Mouse (Mus musculus): Measurements from ENCODE around the gene Pdik1l.
A peak's percentile ranks its signal among the peaks of the same experiment; 100 is the strongest.

The Pdik1l gene

DNA sequence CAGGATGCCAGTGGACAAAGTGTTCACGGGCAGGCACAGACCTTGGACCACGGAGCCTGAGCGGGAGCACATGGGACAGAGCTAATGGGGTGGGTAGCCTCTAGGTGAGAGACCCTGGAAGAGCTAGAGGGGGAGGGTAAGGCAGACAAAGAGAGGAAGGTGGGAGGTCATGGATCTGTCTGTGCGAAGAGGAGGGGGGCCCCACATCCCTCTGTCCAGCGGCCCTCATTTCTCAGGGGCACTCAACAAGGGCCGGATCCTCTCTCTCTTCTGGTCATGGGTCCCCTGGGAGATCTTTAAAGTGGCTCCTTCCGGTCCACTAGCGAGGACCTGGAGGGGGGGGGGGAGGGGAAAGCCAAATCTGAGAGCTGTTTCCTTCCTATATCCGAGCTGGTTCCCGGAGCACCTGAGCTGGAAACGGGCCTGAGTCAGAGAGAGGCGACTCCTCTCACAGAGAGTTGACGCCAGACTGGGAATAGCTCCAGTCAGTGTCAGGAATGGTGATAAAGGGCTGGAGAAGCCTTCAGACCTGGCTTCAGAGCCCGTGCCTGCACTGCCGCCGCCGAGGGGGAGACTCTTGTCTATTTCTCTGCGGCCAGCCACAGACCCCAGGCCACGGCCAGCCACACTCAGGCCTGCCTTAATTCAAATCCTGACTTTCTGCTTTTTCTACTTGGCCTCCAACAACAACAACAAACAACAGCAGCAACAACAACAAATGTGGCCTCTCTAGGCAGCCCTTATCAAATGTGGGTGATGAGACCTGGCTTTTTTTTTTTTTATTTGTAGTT is 31.1 kb downstream of the Pdik1l start:
- DNase-seq, result no peak

DNA sequence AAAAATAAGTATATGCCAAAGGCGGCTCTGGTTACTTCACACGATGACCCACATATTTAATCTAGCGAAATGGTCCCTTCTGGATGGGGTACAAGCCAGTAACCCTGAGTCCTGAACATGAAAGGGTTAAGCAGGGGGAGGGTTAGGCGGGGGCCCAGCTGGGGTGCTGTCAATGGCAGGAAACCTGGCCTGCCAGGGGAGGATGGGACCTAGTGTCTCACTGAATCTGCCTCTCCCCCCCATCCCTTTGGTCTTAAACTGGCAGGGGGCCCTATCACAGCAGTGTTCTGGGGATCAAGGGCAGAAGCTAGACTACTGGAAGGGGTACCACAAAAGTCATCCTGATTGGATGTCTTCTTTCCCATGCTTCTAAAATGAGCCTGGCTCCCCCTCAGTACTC is 31.8 kb downstream of the Pdik1l start:
- DNase-seq, result no peak

DNA sequence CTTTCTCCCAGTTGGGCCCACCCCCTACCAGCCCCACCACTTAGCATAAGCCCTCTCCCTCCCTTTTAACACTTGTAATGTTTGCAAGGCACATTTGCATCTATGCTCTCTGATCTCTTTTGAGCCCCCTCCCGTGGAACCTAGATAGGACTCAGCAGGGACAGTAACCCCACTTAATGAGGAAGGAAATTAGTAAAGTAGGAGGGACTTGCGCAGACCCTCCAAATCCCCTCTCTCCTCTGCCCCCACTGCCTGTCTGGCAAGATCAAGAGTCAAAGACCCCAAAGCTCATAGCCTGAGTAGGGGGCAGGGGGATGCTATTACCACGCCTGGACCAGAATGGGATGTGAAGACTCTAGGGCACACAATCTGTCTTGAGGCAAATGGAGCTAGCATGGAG is 32.9 kb downstream of the Pdik1l start:
- no peak for DNase-seq

DNA sequence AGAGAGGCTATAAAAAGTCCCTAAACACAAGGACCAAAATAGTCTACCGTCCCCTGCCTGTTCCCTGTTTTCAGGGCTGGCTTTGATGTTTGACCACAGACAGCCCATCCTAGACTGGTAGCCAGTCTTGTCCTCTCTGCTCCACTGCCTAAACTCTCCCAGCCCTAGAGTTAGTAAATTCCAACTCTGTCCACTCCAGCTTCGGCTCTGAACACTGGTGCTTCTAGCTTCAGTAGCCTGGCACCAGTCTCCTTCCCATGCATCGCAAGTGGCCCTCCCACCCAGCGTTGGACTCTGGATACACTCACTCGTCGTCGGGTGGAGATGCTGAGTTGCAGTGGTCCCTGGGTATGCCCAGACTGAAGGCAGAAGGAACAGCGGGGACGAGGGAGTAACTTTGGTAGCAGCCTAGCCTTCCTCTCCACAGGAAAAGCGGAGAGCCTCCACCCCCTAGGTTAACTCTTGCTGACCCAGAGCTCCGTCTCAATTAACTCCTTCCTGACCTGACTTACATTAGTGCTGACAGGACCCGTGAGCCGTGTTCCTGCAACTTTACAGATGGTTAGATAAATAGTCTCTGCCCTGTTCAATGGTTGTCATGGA is 33.9 kb downstream of the Pdik1l start, which contains the start of gene Grrp1:
Gene Grrp1, minus strand, starts transcription at position 385 of the 603 bp plus-strand sequence.
- DNase-seq, result no peak

DNA sequence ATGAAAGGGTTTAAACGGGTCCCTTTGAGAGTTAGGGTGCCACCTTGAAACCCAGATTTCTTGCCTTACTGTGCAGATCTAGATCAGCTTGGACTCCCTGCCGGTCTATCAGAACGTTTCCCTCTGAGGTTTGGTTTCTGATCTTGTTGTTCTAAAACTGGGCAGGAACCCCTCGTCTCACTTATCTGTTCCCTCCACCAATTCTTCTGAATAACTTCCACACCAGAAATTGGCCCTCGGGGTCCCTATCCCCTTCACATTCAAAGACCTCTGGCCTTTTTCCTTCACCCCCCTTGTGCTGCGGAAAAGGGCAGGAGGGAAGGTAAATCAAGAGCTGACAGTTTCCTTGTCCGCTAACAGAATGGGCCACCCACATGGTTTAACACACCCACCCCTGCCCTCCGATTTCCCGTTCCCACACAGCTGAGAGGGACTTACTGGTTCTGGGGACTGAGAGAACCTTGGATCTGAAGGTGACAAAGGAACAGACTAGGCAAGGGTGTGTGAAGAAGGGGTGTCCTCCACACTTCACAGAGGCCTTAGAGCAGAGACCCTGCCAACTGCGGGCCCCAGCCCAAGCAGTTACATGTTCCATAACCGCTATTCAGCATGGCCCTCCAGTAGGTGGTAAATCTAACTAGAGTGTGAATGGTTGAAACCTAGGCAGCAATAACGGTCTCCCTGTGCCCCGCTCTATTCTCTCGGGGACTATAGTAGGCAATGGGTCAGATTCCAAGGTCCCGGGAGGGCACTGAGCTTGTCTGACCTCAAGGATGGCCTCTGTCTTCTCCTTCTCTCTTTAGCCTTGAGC is 34.6 kb downstream of the Pdik1l start:
- no peak for DNase-seq

DNA sequence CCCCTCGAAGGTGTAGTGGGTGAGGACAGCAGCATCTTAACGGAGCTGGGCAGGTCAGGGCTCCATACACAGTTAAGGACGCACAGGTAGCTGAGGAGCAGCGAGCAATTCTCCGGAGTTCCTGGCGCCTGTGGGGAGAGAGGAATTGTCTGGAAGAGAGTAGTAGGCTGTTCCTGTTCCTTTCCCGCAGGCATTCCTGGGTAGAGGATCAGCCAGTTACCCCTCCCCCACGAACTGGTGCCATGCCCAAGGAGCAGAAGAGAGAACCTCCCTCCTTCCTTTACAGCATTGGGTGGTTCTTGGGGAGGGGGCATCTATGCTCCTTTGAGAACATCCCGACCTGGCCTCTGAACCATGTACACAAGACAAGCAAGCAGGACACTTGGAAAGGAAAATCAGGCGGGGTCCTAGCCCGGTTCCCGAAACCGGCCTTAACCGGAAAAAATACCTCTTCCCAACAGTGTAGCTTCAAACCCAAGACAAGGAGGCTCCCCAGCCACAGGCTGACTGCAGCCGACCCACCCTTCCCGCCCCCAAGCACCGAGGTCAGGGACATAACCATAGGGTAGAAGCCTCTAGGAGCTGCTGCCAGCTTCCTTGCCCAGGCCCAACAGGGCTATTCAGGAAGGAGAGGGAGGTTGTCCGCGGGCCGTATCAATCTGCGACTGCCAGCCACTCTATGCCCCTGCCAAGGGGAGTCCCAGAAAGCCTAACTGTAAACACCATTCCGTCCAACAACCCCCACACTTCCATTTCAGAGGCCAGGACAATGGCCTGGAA is 35.4 kb downstream of the Pdik1l start:
- DNase-seq, result no peak

DNA sequence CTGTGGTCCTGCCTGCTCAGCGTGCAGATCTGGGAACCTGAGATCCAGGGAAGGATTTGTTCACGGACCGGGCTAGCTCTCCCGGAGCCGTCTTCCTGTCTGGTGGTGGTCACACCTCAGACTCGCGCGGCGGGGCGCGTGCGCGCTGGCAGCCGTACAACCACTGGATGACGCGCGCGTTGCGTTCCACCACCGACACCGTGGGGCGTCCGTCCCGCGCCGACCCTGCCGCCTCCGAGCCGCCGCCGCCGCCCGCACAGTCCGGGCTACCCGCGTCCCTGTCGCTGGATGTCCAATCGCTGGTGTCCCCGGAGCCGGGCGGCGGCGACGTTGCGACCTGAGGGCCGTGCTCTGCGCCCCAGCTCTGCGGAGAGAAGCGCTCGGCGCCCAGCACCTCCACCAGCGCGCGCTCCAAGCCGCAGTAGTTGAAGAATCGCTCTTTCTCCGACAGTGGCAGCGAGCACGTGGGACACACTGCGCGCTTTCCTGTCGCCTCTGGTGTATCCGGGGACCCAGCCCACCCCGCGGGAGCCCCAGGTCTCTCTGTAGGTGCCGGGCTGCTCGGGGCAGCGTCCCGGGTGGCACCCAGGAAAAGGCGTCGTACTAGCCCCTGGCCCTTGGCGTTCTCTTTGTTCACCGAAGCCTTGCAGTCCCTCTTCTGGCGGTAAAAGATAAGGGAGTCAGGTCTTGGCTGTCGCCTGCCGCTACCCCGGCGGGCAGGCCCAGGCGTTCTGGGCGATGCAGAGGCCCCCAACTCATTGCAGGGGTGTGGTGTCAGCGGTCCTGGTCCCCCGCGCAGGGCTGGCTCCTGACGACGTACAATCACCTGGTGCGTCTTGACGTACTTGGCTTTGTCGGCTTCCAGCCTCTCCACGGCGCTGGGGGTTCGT is 36.2 kb downstream of the Pdik1l start:
- DNase-seq, result no peak

DNA sequence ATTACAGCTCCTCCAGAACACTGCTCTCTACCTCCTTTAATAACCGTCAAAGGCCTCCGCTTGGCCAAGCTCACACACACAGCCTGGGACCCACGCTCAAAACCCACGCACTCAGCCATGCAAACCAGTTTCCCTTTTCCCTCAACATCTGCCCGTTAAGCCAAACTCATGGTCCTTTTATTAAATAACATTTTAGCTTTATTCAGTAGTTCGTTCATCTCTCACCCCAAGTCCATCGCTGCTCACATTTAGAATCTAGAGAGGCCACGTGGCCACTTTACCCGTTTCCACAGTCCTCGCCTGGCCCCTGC is 36.8 kb downstream of the Pdik1l start:
- no peak for DNase-seq

DNA sequence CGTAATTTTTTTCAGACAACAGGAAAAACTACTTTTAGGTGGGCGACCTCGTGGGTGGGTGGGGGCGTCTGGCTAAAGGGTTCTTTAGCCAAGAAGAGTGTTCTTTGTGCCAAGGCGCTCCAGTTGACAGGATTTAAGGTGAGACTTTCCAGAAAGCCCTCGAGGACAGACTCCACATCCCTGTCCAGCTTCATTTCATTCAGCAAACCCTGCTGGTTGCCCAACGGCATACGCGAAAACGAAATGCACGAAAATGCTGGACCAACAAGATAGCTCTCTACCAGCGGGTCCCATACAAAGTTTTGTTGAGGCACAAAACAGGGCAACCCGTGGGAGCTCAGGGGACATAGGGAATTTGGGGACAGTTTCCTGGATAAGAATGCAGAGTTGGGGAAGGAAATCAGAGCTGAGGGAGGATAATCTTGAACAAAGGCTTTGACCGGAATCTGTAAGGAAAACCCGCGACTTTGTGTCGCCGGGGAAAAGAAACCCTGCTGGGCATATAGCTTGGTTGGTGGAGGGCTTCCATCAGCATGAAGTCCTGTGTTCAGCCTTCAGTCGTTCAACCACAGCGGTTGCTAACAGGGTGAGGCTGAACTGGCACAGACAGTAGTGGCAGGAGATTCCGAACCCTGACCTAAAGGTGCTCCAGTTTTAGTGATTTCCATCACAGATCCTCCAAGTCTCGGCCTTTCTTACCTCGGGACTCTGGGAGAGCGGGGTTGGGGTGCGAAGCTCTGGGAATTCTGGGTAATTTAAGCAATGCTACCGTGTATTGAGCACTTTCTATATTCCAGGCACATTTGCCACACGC is 37.4 kb downstream of the Pdik1l start:
- no peak for DNase-seq

DNA sequence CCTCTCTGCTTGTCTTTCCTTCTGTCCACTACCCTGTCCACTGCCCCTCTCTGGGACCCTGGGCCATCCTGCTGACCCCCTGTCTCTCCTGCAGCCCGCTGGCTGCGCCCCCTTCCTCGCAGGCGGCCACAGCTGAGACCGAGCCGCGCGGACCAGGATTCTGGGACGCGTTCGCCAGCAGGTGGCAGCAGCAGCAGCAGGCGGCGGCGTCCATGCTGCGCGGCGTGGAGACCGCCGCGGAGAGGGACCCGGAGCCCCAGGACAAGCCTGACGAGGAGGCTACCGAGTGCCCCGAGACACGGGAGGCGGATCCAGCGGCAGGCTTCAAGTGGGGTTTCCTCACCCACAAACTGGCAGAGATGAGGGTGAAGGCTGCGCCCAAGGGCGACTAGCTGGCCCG is 38.0 kb downstream of the Pdik1l start:
- DNase-seq, result peak; percentile 38

DNA sequence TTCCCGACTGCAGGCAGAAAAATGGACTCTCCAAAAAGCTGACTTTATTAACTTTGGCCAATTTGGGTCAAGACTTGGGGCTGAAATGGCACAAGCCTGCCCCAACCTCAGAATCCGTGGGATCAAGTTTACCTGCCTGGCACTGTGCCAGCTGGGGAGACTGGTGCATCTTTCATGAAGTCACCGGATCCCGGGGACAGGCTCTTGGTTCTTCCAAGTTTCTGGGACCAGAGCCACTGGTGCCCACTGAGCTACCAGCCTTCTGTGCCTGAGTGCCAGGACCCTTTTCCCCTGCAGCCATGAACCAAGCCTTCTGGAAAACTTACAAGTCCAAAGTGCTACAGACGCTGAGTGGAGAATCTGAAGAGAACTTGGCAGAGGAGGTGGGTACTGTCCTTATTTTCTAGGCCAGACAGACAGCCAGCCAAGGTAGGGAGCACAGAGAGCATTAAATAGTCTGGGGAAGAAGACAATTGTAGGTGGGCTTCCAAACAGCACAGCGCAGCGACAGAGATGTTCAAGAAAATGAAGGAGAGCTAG is 40.9 kb downstream of the Pdik1l start, which contains the start of gene Gm30191:
Gene Gm30191, plus strand, starts transcription at position 217 of the 540 bp plus-strand sequence.
- peak; percentile 26 for DNase-seq

DNA sequence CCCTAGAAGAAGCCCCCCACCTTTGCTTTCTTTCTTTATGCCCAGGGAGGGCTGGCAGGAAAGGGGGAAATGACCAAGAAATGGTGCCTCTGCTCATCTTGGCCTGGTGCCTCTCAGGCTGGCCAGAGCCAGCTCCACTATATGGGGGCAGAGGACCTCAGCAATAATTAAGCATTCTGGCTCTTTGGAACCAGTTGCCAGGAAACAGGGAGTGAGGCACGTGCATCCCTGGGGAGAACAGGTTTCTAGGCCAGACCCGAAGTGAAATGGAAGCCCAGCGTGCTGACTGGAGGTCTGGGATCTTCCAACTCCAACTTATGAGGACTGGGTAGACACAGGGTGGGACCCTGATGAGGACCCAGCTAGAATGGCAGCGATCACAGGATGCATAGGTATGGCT is 41.4 kb downstream of the Pdik1l start:
- peak; percentile 37 for DNase-seq

DNA sequence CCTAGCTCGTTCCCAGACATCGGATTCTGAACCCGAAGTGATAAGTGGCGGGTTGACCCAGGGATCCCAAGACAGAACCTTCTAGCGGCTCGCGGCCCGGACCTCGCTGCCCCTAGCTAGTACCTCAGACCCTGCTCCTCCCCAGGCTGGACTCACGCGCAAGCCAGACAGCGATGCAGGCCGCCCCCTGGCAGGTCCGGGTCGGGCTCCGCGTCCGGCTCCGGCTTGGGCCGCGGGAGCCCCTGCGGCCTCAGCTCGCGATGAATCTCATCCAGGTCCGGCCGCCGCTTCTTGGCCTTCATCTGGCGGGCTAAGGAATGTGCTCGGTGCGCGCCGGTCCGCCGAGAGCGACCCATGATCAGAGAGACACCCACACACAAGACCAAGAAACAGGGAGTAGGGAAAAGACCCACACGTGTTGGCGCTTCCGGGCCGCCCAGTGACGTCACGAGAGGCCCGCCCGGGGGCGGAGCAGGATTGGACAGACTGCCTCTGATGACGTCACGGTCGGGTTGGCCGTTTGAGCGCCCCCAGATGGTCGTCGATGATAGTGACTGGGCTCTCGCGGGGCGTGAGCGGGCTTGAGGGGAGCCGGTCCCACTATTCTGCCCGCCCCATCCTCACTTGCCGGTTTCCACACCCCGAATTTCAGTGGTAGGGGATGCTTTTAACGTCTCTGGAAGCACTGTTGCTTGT is 42.4 kb downstream of the Pdik1l start, which contains the start of gene Zfp593:
Gene Zfp593, minus strand, starts transcription at position 445 of the 696 bp plus-strand sequence.
- DNase-seq, result peak; percentile 95

DNA sequence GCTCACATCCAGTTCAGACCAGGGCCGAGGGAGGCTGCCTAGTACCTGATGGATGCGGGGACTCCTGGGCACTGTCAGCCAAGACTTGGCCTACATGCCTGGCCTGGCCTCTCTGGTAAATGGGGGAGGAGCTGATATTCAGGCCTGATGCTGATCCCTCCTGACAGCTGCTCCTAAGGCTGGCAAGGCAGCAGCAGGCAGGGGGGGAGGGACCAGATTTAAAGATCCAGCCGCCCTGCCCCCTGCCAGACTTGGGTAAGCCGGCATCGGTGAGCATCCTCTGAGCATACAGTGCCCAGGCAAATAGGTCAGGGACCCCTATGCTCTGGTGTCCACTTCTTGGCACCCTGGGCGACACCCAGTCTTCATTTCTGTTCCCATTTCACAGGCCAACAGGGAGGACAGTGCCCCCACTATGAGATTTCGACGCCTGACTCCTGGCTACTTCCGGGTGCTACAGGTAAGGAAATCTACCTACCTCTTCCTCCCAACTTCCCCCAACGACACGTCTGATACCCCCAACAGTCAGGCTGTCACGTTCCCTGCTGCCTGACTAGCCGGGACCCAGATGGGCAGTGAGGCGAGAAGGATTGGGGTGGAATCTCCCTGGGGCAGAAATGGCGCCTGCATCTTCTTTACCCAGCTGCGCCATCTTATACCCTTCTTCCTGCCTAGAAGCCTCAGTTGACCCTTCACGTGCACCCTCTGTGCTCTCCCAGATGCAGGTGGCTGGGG is 44.0 kb downstream of the Pdik1l start, which contains the start of gene E130218I03Rik:
Gene E130218I03Rik, plus strand, starts transcription at position 147 of the 735 bp plus-strand sequence.
- peak; percentile 16 for DNase-seq

DNA sequence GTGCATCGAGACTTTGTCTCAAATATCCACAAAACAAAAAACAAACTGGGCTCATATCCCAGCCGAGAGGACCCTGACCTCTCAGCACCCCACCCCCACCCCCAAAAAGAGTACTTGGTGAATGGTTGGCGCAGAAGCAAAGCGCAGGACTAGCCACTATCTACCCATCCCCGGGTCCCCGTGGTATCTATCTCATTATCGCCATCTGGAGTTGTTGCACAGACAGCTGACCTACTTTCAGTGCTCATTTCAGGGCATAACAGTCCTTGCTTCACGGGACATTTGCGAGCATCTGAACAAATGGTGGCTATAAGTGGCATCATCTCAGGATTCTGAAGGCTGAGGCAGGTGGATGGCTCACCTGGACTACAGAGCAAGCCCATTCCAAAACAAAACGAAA is 49.0 kb downstream of the Pdik1l start:
- peak; percentile 36 for DNase-seq

DNA sequence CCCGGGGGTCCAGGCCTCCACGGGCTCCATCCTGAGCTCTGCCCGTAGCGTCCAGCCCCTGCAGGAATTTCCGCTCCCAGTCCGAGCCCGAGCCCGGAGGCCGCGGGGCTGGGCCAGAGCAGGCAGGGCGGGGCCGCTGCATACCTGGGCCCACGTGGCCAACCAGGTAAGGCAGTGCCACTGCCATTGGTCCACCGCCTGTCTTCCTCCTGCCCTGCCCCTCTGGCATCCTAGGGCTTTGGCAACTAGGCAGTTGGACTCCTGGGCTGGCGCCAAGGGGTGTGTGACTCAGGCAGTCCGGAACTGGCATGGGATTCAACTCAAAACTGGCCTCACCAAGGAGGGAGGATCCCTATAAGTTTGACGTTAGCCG is 49.4 kb downstream of the Pdik1l start, which contains the start of gene Cnksr1:
Gene Cnksr1, minus strand, starts transcription at position 121 of the 373 bp plus-strand sequence.
- peak; percentile 68 for DNase-seq

DNA sequence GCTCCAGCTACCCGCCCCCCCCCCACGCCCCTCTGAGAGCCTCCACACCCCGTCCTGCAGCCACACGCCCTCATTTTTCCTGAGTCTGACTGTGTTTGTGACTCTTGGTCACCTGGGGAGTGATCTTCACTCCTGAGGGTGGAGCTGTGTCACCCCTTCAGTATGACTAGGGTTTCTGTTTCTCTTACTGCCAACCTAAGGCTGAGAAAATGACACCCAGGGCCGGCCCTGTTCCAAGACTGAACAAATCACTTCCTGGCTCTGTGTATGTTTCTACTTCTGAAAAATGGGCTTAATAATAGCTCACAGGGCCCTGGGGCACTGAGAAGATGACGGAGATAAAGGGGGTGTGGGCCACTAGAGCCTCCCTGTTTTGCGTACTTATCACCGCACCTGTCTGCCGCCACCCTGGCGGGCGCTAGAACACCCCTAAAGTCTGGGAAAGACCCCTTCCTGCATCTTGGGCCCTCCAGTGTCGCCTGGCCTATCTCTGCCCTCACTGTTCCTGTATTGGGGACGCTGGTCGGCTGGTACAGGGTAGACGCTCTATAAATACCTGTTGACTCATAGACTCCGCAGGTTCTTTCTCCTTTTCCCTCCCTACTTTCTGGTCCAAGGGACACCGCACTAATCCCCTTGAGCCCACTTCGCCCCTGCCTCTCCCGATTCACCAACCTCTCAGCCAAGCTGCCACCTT is 50.0 kb downstream of the Pdik1l start:
- peak; percentile 14 for DNase-seq

DNA sequence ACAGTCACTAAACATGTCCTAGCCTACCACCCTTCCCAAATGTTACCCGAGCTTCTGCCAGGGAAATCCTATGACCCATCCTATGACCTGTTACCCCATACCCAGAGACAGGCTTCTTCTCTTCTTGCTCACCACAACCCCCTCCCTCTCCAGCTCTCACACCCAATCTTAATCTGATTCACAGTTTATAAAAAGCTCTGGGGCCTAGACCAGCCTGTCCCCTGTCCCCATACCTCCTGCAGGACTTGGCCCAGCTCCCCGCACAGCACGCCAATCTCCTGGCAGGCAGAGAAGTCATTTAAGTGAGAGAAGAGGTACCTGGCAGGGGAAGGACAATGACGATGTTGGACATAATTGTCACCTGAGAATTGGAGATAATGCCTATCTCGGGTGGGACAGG is 52.8 kb downstream of the Pdik1l start:
- no peak for DNase-seq

Measured in cerebellum, adult 9-10 months (tissue).